Mouse (Mus musculus): ENCODE results near the gene Cntnap2. TPM values are rescaled to one million over a fixed set of nuclear protein-coding genes. Genes with fewer than 3 reads are reported as not detected.

Gene Cntnap2
- polyA plus RNA-seq, 1 experiment from 2014 or later = 0.63 TPM

DNA sequence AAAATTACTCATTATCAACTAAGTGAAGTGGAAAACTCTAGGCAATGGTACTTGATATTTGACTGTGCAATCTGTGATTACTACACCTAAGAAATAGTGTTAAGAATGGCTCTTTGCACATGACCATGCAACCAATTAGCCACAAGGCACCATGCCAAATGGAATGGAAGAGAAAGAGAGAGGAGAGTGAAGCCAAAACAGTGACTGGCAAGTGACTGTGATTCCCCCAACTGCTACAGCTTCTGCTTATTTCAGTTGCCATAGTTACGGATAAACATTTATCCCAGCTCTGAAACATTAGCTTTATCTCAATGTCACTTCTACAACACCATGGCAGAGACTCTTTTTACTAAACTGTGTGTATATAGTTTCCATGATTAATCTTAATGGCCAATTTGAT is 1303.0 kb downstream of the Cntnap2 start:
- Histone ChIP-seq H3K36me3 (no peaks in the 10 kb centered on the region), H3K4me3 (no peak overlapping the region), H3K9me3 (no peaks in the 10 kb centered on the region), H3K27ac (replicated peaks) (no peak overlapping the region), H3K27me3 (replicated peaks) (no peaks in the 10 kb centered on the region), H3K9ac (no peak overlapping the region), H3K4me1 (no peaks in the 10 kb centered on the region), H3K4me2 (no peak overlapping the region)
- 65% methylated on average over 1 of the region's 1 CpGs for WGBS
- ATAC-seq (ENCODE audit: extremely low read depth, insufficient number of reproducible peaks, low FRiP score, low TSS enrichment) = no peak

- Histone ChIP-seq H3K4me2 (no peak overlapping the region), H3K4me1 (no peaks in the 10 kb centered on the region), H3K9me3 (no peaks in the 10 kb centered on the region; the same call in 1 of the 2 replicates), H3K27me3 (replicated peaks) (no peaks in the 10 kb centered on the region), H3K36me3 (no peaks in the 10 kb centered on the region), H3K4me3 (no peak overlapping the region), H3K27ac (replicated peaks) (no peak overlapping the region), H3K9ac (no peak overlapping the region)
- no peak for ATAC-seq (ENCODE audit: extremely low read depth, insufficient number of reproducible peaks, low FRiP score, low TSS enrichment)
- WGBS = 65% methylated on average over 2 of the region's 2 CpGs
Measured at GRCm38 (mm10) chr6:46398725-46399589, 1339.8 kb downstream of the Cntnap2 start.

- Histone ChIP-seq H3K36me3 (no peaks in the 10 kb centered on the region), H3K9me3 (no peaks in the 10 kb centered on the region), H3K4me1 (no peaks in the 10 kb centered on the region), H3K9ac (no peak overlapping the region), H3K4me3 (no peak overlapping the region), H3K27me3 (replicated peaks) (no peaks in the 10 kb centered on the region), H3K27ac (replicated peaks) (no peak overlapping the region), H3K4me2 (no peak overlapping the region)
- no peak for ATAC-seq (ENCODE audit: extremely low read depth, insufficient number of reproducible peaks, low FRiP score, low TSS enrichment)
Measured at GRCm38 (mm10) chr6:46414154-46414553, 1355.0 kb downstream of the Cntnap2 start.

GRCm38 (mm10) chr6:46414562-46414961 is 1355.4 kb downstream of the Cntnap2 start:
- WGBS = 84% methylated on average over 4 of the region's 4 CpGs

DNA sequence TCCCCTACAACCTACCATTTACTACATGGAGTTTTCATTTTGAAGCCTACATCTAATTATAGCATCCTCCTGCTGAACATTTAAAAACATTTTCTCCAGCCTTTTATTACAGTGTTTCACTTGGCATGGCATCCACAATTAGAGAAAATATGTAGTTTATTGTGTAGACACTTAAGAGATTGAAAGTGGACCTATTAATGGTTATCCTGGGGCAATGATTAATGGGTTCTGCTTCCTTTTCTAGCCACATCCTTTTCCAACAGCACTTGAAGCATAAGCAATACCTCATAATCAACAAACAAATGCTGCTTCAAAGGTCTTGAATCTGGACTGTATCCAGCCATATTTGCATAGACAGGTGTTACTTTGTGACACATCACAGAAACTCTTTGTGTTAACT is 1360.7 kb downstream of the Cntnap2 start:
- Histone ChIP-seq H3K27me3 (replicated peaks) (no peaks in the 10 kb centered on the region), H3K36me3 (no peaks in the 10 kb centered on the region), H3K27ac (replicated peaks) (no peak overlapping the region), H3K4me1 (no peaks in the 10 kb centered on the region), H3K9me3 (no peaks in the 10 kb centered on the region), H3K9ac (no peak overlapping the region), H3K4me3 (no peak overlapping the region), H3K4me2 (no peak overlapping the region)
- ATAC-seq (ENCODE audit: extremely low read depth, insufficient number of reproducible peaks, low FRiP score, low TSS enrichment) = no peak

More at GRCm38 (mm10) chr6:46414562-46414961, 1355.4 kb downstream of the Cntnap2 start:
- Histone ChIP-seq H3K4me3 (no peak overlapping the region), H3K9ac (no peak overlapping the region), H3K27ac (replicated peaks) (no peak overlapping the region), H3K4me1 (no peaks in the 10 kb centered on the region), H3K4me2 (no peak overlapping the region), H3K27me3 (replicated peaks) (no peaks in the 10 kb centered on the region), H3K9me3 (no peaks in the 10 kb centered on the region), H3K36me3 (no peaks in the 10 kb centered on the region)
- no peak for ATAC-seq (ENCODE audit: extremely low read depth, insufficient number of reproducible peaks, low FRiP score, low TSS enrichment)

DNA sequence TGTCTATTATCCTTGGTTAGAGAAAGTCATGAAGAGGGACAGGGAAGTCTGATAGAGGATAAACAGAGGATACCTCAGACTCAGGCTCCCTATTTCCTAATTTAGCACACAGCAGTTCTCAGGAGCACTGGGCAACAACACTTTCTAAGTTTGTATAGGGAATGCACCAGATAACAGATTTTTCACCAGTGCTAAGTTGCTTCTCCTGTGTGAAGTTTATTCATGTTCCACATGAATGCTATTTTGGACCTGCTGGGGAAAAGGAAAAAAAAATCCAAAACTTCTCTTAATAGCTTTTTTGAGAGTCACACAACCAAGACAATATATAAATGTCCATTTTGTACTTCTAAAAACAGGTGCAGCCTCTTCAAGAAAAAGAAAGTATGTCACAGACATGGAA is 1361.2 kb downstream of the Cntnap2 start:
- H3K9me3 ChIP-seq = no peaks in the 10 kb centered on the region
- no peaks in the 10 kb centered on the region for H3K36me3 ChIP-seq
- no peak overlapping the region for H3K27ac ChIP-seq (replicated peaks)
- H3K4me1 ChIP-seq = no peaks in the 10 kb centered on the region
- H3K27me3 ChIP-seq (replicated peaks) = no peaks in the 10 kb centered on the region
- no peak overlapping the region for H3K4me3 ChIP-seq
- no peak for ATAC-seq (ENCODE audit: extremely low read depth, insufficient number of reproducible peaks, low FRiP score, low TSS enrichment)
- no peak overlapping the region for H3K4me2 ChIP-seq
- no peak overlapping the region for H3K9ac ChIP-seq

DNA sequence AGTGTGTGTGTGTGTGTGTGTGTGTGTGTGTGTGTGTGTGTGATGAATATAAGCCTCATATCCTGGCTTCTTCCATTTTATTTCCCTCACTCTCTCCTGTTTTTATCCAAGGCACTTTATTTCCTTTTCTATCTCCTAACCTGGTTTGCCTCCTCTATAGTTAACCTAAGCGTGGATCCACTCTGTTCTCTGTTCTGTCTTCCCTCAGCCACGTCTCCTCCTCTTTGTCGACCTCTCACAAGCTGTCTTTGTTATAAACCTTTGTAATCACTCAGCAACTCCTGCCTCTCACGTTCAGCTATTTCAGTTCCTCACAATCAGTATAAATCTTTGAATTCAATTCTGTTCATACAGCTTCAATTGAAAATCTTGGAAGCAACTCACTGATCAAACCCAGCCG is 1369.1 kb downstream of the Cntnap2 start:
- Histone ChIP-seq H3K27me3 (replicated peaks) (no peaks in the 10 kb centered on the region), H3K4me2 (no peak overlapping the region), H3K4me1 (no peaks in the 10 kb centered on the region), H3K4me3 (no peak overlapping the region), H3K9me3 (no peaks in the 10 kb centered on the region), H3K9ac (no peak overlapping the region), H3K36me3 (no peaks in the 10 kb centered on the region), H3K27ac (replicated peaks) (no peak overlapping the region)
- no peak for ATAC-seq (ENCODE audit: extremely low read depth, insufficient number of reproducible peaks, low FRiP score, low TSS enrichment)
- WGBS = 55% methylated on average over 5 of the region's 5 CpGs

- no peaks in the 10 kb centered on the region for H3K27me3 ChIP-seq (replicated peaks)
- no peaks in the 10 kb centered on the region for H3K4me1 ChIP-seq
- H3K4me2 ChIP-seq = no peak overlapping the region
- WGBS = 69% methylated on average over 2 of the region's 2 CpGs
- H3K36me3 ChIP-seq = no peaks in the 10 kb centered on the region
- H3K4me3 ChIP-seq = no peak overlapping the region
- H3K9ac ChIP-seq = no peak overlapping the region
- no peak overlapping the region for H3K27ac ChIP-seq (replicated peaks)
- no peak for ATAC-seq (ENCODE audit: extremely low read depth, insufficient number of reproducible peaks, low FRiP score, low TSS enrichment)
- no peaks in the 10 kb centered on the region for H3K9me3 ChIP-seq
Measured at GRCm38 (mm10) chr6:46450917-46451638, 1391.9 kb downstream of the Cntnap2 start.

- H3K27me3 ChIP-seq (replicated peaks) = no peaks in the 10 kb centered on the region
- no peaks in the 10 kb centered on the region for H3K4me1 ChIP-seq
- no peak overlapping the region for H3K27ac ChIP-seq (replicated peaks)
- no peak overlapping the region for H3K4me2 ChIP-seq
- WGBS = 63% methylated on average over 4 of the region's 4 CpGs
- H3K36me3 ChIP-seq = no peaks in the 10 kb centered on the region
- ATAC-seq (ENCODE audit: extremely low read depth, insufficient number of reproducible peaks, low FRiP score, low TSS enrichment) = no peak
- no peak overlapping the region for H3K9ac ChIP-seq
- H3K4me3 ChIP-seq = no peak overlapping the region
- H3K9me3 ChIP-seq = no peaks in the 10 kb centered on the region
Measured at GRCm38 (mm10) chr6:46472683-46473082, 1413.5 kb downstream of the Cntnap2 start.

- H3K4me1 ChIP-seq = no peaks in the 10 kb centered on the region
- no peak overlapping the region for H3K9ac ChIP-seq
- H3K4me3 ChIP-seq = no peak overlapping the region
- H3K4me2 ChIP-seq = no peak overlapping the region
- H3K27ac ChIP-seq (replicated peaks) = no peak overlapping the region
- no peaks in the 10 kb centered on the region for H3K36me3 ChIP-seq
- 63% methylated on average over 3 of the region's 3 CpGs for WGBS
- H3K9me3 ChIP-seq = no peaks in the 10 kb centered on the region
- no peak for ATAC-seq (ENCODE audit: extremely low read depth, insufficient number of reproducible peaks, low FRiP score, low TSS enrichment)
- H3K27me3 ChIP-seq (replicated peaks) = no peaks in the 10 kb centered on the region
Measured at GRCm38 (mm10) chr6:46484392-46484791, 1425.2 kb downstream of the Cntnap2 start.

DNA sequence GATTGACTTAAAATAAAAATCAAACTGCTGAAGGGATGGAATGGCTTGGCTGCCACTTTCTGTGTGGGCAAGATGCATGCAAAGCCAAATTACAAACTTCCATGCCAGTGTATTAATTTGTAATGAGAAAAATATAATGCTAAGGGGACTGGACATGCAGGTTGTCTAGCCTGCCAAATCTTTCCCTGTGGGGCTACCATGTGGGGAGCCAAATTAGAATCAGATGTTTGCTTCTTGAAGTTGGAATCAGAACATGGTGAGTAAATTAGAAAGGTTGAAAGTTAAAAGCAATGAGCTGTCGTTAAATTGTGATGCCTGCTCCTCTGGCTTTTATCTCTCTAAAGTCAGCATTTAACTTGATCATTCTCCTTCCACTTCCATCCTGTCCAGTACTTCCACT is 1443.6 kb downstream of the Cntnap2 start:
- Histone ChIP-seq H3K4me1 (no peaks in the 10 kb centered on the region), H3K27ac (replicated peaks) (no peak overlapping the region), H3K4me2 (no peak overlapping the region), H3K36me3 (no peaks in the 10 kb centered on the region), H3K27me3 (replicated peaks) (no peaks in the 10 kb centered on the region), H3K9me3 (no peaks in the 10 kb centered on the region), H3K9ac (no peak overlapping the region), H3K4me3 (no peak overlapping the region)
- WGBS = 59% methylated on average over 1 of the region's 1 CpGs
- no peak for ATAC-seq (ENCODE audit: extremely low read depth, insufficient number of reproducible peaks, low FRiP score, low TSS enrichment)

DNA sequence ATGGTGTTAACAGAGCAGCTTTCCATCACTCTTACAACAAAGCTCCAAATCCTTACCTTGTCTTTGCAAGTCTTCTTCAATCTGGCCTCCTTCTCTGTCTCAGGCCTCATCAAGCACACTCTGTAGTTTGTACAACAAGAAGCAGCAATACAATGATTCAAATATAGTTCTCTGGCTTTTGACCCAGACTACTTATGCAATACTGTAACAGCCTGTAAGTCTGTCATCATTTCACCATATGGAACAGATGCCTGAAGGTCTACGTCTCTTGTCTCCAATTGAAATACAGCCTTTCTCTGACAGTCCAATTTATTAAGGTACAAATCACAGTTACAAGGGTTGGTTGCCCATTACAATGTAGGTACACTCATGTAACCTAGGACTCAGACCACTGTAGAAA is 1453.7 kb downstream of the Cntnap2 start:
- H3K27ac ChIP-seq (replicated peaks) = no peak overlapping the region
- H3K27me3 ChIP-seq (replicated peaks) = no peaks in the 10 kb centered on the region
- no peak overlapping the region for H3K4me3 ChIP-seq
- H3K9ac ChIP-seq = no peak overlapping the region
- H3K4me2 ChIP-seq = no peak overlapping the region
- no peaks in the 10 kb centered on the region for H3K9me3 ChIP-seq
- H3K4me1 ChIP-seq = no peaks in the 10 kb centered on the region
- no peak for ATAC-seq (ENCODE audit: extremely low read depth, insufficient number of reproducible peaks, low FRiP score, low TSS enrichment)
- 77% methylated on average over 1 of the region's 1 CpGs for WGBS
- no peaks in the 10 kb centered on the region for H3K36me3 ChIP-seq
